Mouse (Mus musculus): ENCODE data around the gene Samhd1. TPM values are rescaled to one million over a fixed set of nuclear protein-coding genes. Genes with fewer than 3 reads are reported as not detected.
A peak's percentile ranks its signal among the peaks of the same experiment; 100 is the strongest.

Gene Samhd1
- polyA plus RNA-seq, 1 experiment from 2014 or later: 33.1 TPM

DNA sequence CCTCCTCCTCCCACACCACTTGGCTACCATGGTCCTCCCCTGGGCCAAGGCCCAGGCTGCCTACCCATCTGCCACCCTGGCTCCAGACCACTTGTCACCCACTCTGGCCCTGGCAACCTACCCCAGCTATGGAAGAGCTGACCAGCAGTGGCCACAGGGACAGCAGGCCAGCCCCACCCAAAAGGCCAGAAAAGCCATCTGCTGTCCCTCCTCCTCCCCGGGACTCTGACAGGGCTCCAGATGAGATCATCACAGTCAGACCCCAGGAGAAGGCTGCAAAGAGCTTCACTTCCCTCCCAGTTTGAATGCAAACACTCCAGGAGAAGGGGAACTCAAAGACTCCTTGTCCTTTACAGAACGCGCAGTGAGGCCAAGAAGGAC is 65.7 kb downstream of the Samhd1 start:
- Histone ChIP-seq H3K36me3 (ENCODE audit: control insufficient read depth, insufficient read depth, low read length) (no peaks in the 10 kb centered on the region), H3K4me3 (ENCODE audit: low read depth, low read length) (no peak overlapping the region), H3K27ac (ENCODE audit: low read depth, low read length) (peak overlapping the region; percentile 19; the same call in 1 of the 2 replicates), H3K4me1 (replicated peaks; ENCODE audit: control insufficient read depth, insufficient read depth, low read length) (peaks cover 53% of the 10 kb centered on the region), H3K27me3 (replicated peaks; ENCODE audit: control insufficient read depth, insufficient read depth, low read length) (no peaks in the 10 kb centered on the region), H3K9ac (ENCODE audit: low read depth, low read length) (no peak overlapping the region), H3K4me2 (no peak overlapping the region), H3K9me3 (ENCODE audit: control insufficient read depth, low read length) (no peaks in the 10 kb centered on the region)
- ATAC-seq (replicated peaks; ENCODE audit: low FRiP score): no peak
- 43% methylated on average over 3 of the region's 3 CpGs for WGBS
- DNase-seq (ENCODE audit: low spot score): no peak

DNA sequence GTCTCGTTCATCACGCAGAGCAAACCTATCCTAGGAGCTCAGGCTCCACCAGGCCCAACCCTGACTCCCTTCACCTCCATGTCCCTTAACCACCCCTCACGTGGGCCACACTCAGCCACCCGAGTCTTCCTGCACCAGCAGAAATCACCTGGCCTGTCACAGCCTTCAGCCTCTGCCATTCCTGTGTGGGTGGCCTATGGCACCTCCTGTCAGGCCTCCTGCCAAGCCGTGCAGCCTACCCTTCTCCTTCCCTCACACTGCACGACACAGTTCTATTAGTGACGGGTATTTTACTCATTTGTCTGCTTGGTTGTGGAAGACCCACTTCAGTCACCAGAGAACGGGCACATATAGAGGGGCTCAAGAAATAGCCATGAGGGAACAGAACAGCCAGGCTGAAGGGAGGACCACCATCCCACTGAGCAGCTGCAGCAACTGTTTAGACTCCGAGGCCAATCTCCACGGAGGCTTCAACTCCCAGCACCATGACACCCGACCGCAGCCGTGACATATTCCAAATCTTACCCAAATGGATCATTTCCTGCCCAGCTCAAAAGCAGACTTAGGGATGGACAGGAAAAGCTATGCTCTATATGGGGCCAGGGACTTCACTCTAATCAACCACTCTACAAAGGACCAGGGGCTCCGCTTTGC is 66.2 kb downstream of the Samhd1 start:
- H3K27me3 ChIP-seq (replicated peaks; ENCODE audit: control insufficient read depth, insufficient read depth, low read length): no peaks in the 10 kb centered on the region
- H3K9ac ChIP-seq (ENCODE audit: low read depth, low read length): no peak overlapping the region
- no peak overlapping the region for H3K4me2 ChIP-seq
- peaks cover 55% of the 10 kb centered on the region for H3K4me1 ChIP-seq (replicated peaks; ENCODE audit: control insufficient read depth, insufficient read depth, low read length)
- no peak overlapping the region for H3K4me3 ChIP-seq (ENCODE audit: low read depth, low read length)
- 72% methylated on average over 14 of the region's 14 CpGs for WGBS
- H3K9me3 ChIP-seq (ENCODE audit: control insufficient read depth, low read length): no peaks in the 10 kb centered on the region
- DNase-seq (ENCODE audit: low spot score): no peak
- peak overlapping the region; percentile 19; the same call in 1 of the 2 replicates for H3K27ac ChIP-seq (ENCODE audit: low read depth, low read length)
- no peaks in the 10 kb centered on the region for H3K36me3 ChIP-seq (ENCODE audit: control insufficient read depth, insufficient read depth, low read length)
- no peak for ATAC-seq (replicated peaks; ENCODE audit: low FRiP score)

- H3K9ac ChIP-seq (ENCODE audit: low read depth, low read length): no peak overlapping the region
- H3K36me3 ChIP-seq (ENCODE audit: control insufficient read depth, insufficient read depth, low read length): no peaks in the 10 kb centered on the region
- no peak overlapping the region for H3K27ac ChIP-seq (ENCODE audit: low read depth, low read length)
- H3K4me1 ChIP-seq (replicated peaks; ENCODE audit: control insufficient read depth, insufficient read depth, low read length): peaks cover 45% of the 10 kb centered on the region
- no peaks in the 10 kb centered on the region for H3K27me3 ChIP-seq (replicated peaks; ENCODE audit: control insufficient read depth, insufficient read depth, low read length)
- no peaks in the 10 kb centered on the region for H3K9me3 ChIP-seq (ENCODE audit: control insufficient read depth, low read length)
- ATAC-seq (replicated peaks; ENCODE audit: low FRiP score) (no peak), DNase-seq (ENCODE audit: low spot score) (no peak)
- no peak overlapping the region for H3K4me2 ChIP-seq
- H3K4me3 ChIP-seq (ENCODE audit: low read depth, low read length): no peak overlapping the region
- WGBS: 80% methylated on average over 7 of the region's 7 CpGs
These were observed 68.2 kb downstream of the Samhd1 start for GRCm38 (mm10) chr2:157066731-157067430.

DNA sequence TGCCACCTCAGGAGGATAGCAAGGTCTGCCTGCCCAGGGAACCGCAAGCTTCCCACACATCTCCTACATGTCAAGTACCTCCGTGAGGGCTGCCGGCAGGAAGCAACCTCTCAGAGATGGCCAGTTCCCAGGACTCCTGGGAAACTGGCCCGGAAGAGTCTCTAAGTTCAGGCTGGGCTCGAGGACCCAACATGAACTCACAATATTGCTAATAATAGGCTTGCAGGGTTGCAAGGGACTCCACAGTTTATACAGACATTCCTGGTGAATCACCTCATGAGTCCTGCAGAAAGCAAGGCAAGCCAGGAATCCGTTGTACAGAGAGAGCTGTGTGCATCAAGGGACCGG is 69.2 kb downstream of the Samhd1 start:
- Histone ChIP-seq H3K4me3 (ENCODE audit: low read depth, low read length) (no peak overlapping the region), H3K9me3 (ENCODE audit: control insufficient read depth, low read length) (no peaks in the 10 kb centered on the region), H3K9ac (ENCODE audit: low read depth, low read length) (no peak overlapping the region), H3K36me3 (ENCODE audit: control insufficient read depth, insufficient read depth, low read length) (no peaks in the 10 kb centered on the region), H3K27ac (ENCODE audit: low read depth, low read length) (no peak overlapping the region), H3K4me1 (replicated peaks; ENCODE audit: control insufficient read depth, insufficient read depth, low read length) (peaks cover 35% of the 10 kb centered on the region), H3K27me3 (replicated peaks; ENCODE audit: control insufficient read depth, insufficient read depth, low read length) (no peaks in the 10 kb centered on the region), H3K4me2 (no peak overlapping the region)
- DNase-seq (ENCODE audit: low spot score): no peak
- WGBS: 79% methylated on average over 7 of the region's 7 CpGs
- ATAC-seq (replicated peaks; ENCODE audit: low FRiP score): no peak

DNA sequence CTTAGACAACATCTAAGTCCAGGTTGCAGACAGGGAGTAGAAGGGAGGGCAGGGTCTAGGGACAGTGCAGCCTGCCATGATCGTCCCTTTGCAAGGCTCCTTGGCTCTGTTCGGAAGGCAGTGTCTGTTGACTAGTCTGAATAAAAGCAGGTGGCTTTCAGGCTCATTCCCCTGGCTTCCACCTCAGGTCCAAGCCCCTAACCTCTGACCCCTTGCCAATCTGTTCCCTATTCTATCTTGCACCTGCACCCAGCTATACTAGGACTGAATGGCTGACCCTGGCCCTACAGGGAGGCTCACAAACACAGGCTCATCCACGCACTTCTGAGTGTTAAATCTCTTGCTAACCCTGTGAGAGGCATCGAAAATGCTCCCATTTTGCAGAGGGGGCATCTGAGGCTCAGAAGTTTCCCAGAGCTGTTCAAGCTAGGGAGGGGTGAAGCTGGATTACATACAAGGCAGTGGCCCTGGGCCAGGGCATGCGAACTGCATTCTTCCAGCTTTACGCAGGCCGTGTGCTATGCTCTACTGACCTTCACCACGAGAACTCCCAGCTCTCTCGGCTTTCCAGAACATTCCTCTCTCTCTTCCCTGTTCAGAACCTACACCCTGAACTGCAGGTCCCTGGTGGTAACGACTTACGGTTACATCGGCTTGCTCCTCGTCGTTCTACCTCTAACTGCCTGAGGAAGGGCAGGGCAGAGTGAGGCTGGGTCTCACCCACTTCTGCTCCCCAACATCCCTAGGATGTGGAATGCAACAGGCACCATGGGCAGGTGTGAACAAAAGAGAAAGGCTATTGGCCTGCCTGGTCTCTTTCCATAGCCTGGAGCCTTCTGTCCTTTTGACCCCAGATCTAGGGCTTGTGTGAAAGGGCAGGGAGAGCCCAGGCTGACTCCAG is 69.8 kb downstream of the Samhd1 start:
- DNase-seq (ENCODE audit: low spot score) (no peak), ATAC-seq (replicated peaks; ENCODE audit: low FRiP score) (no peak)
- no peaks in the 10 kb centered on the region for H3K36me3 ChIP-seq (ENCODE audit: control insufficient read depth, insufficient read depth, low read length)
- H3K4me3 ChIP-seq (ENCODE audit: low read depth, low read length): no peak overlapping the region
- no peak overlapping the region for H3K9ac ChIP-seq (ENCODE audit: low read depth, low read length)
- no peak overlapping the region for H3K4me2 ChIP-seq
- peaks cover 28% of the 10 kb centered on the region for H3K4me1 ChIP-seq (replicated peaks; ENCODE audit: control insufficient read depth, insufficient read depth, low read length)
- H3K27me3 ChIP-seq (replicated peaks; ENCODE audit: control insufficient read depth, insufficient read depth, low read length): no peaks in the 10 kb centered on the region
- H3K9me3 ChIP-seq (ENCODE audit: control insufficient read depth, low read length): no peaks in the 10 kb centered on the region
- H3K27ac ChIP-seq (ENCODE audit: low read depth, low read length): no peak overlapping the region
- WGBS: 85% methylated on average over 14 of the region's 14 CpGs

DNA sequence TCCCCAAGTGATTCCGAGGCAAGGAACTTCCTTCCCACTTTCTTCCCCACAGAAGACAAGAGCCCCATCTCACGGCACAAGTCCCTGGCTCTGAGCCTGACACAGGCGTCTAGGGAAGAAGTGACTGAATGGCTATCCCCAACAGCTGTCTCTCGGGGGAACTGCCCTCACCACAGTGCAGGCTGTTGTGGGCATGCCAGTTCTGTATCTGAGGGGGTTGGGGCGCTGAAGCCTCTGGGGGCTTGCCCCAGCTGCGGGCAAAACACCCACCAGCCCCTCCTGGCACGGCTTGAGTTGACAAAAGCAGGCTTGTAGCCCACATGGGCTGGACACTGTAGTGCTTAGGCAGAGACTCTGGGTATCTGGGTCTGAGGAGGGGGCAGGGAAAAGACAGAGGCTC is 70.9 kb downstream of the Samhd1 start:
- Histone ChIP-seq H3K4me3 (ENCODE audit: low read depth, low read length) (no peak overlapping the region), H3K4me2 (no peak overlapping the region), H3K9ac (ENCODE audit: low read depth, low read length) (no peak overlapping the region), H3K36me3 (ENCODE audit: control insufficient read depth, insufficient read depth, low read length) (peaks cover 9% of the 10 kb centered on the region; the same call in 1 of the 2 replicates), H3K27ac (ENCODE audit: low read depth, low read length) (no peak overlapping the region; the same call in 1 of the 2 replicates), H3K9me3 (ENCODE audit: control insufficient read depth, low read length) (no peaks in the 10 kb centered on the region), H3K4me1 (replicated peaks; ENCODE audit: control insufficient read depth, insufficient read depth, low read length) (peaks cover 23% of the 10 kb centered on the region), H3K27me3 (replicated peaks; ENCODE audit: control insufficient read depth, insufficient read depth, low read length) (no peaks in the 10 kb centered on the region)
- DNase-seq (ENCODE audit: low spot score) (no peak), ATAC-seq (replicated peaks; ENCODE audit: low FRiP score) (no peak)
- WGBS: 60% methylated on average over 7 of the region's 7 CpGs

- no peak for ATAC-seq (replicated peaks; ENCODE audit: low FRiP score)
- no peak overlapping the region for H3K9ac ChIP-seq (ENCODE audit: low read depth, low read length)
- no peak overlapping the region for H3K4me2 ChIP-seq
- H3K36me3 ChIP-seq (ENCODE audit: control insufficient read depth, insufficient read depth, low read length): peaks cover 9% of the 10 kb centered on the region; the same call in 1 of the 2 replicates
- no peaks in the 10 kb centered on the region for H3K9me3 ChIP-seq (ENCODE audit: control insufficient read depth, low read length)
- H3K4me1 ChIP-seq (replicated peaks; ENCODE audit: control insufficient read depth, insufficient read depth, low read length): peaks cover 25% of the 10 kb centered on the region
- H3K4me3 ChIP-seq (ENCODE audit: low read depth, low read length): no peak overlapping the region
- no peak overlapping the region for H3K27ac ChIP-seq (ENCODE audit: low read depth, low read length)
- H3K27me3 ChIP-seq (replicated peaks; ENCODE audit: control insufficient read depth, insufficient read depth, low read length): no peaks in the 10 kb centered on the region
- 54% methylated on average over 4 of the region's 4 CpGs for WGBS
- no peak for DNase-seq (ENCODE audit: low spot score)
These were observed 71.8 kb downstream of the Samhd1 start for GRCm38 (mm10) chr2:157063241-157063700.

DNA sequence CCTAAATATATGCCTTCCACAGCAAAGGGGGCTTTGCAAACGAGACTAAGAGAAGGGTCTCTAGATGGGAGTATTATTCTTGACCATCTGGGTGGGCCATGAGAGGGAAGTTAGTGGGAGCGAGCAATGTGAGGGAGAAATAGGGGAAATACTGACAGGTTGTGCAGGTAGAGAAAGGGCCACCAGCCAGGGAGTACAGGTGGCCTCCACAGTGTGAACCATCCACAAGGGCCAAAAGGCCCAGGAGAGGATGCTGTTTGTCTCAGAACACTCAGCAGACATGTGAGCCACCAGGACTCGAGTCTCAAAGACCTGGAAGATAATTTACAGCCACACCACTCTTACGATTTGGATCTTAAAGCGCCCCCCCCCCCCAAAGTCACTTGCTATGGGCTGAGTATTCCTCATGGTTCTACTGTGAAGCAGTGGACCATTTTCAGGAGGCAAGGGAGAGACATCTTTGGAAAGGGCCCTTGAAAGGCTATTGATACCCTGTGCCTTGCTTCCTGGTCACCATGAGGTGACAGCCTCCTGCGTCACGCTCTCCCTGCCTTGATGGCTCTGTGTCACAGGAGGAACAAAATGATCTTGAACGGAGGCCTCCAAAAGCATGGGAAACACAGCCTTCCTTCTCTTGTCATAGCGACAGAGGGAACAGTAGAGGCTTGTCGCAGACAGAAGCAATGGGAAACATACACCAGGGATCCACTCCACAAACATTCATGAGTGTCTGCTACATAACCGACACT is 74.3 kb downstream of the Samhd1 start:
- Histone ChIP-seq H3K4me3 (ENCODE audit: low read depth, low read length) (no peak overlapping the region), H3K9ac (ENCODE audit: low read depth, low read length) (no peak overlapping the region), H3K9me3 (ENCODE audit: control insufficient read depth, low read length) (no peaks in the 10 kb centered on the region), H3K4me1 (replicated peaks; ENCODE audit: control insufficient read depth, insufficient read depth, low read length) (peaks cover 21% of the 10 kb centered on the region), H3K27ac (ENCODE audit: low read depth, low read length) (no peak overlapping the region), H3K27me3 (replicated peaks; ENCODE audit: control insufficient read depth, insufficient read depth, low read length) (no peaks in the 10 kb centered on the region), H3K36me3 (ENCODE audit: control insufficient read depth, insufficient read depth, low read length) (peaks cover 9% of the 10 kb centered on the region; the same call in 1 of the 2 replicates), H3K4me2 (no peak overlapping the region)
- ATAC-seq (replicated peaks; ENCODE audit: low FRiP score): no peak
- 88% methylated on average over 11 of the region's 11 CpGs for WGBS
- DNase-seq (ENCODE audit: low spot score): no peak
